Mouse (Mus musculus) stomach, embryonic 15.5 days (tissue): Measurements from ENCODE around the gene Ube4b. TPM values are rescaled to one million over a fixed set of nuclear protein-coding genes. Genes with fewer than 3 reads are reported as not detected.
A peak's percentile ranks its signal among the peaks of the same experiment; 100 is the strongest.

Source experiments
- ATAC-seq: fragments of 200-750 bp; cut with Nextera tagmentation; 2 replicates; pipeline ENCODE4 v1.8.0; 2017; ENCODE audit warnings: low read depth, moderate number of reproducible peaks, moderate TSS enrichment; ENCODE audit not compliant: insufficient read depth, low FRiP score
- H3K27ac ChIP-seq: fragments of 300-500 bp; sonication (generic); 2 replicates; pipeline ENCODE4 v1.5.1; 2015; ENCODE audit warnings: mild to moderate bottlenecking, inconsistent platforms
- H3K27me3 ChIP-seq: fragments of 300-500 bp; sonication (generic); replicated peaks from 2 replicates; pipeline ENCODE4 v1.6.1; 2015; ENCODE audit warnings: inconsistent platforms
- H3K36me3 ChIP-seq: fragments of 300-500 bp; sonication (generic); 2 replicates; pipeline ENCODE4 v1.6.1; 2015; ENCODE audit warnings: inconsistent platforms
- H3K4me1 ChIP-seq: fragments of 300-500 bp; sonication (generic); 2 replicates; pipeline ENCODE4 v1.6.1; 2015; ENCODE audit warnings: inconsistent platforms
- H3K4me2 ChIP-seq: fragments of 300-500 bp; sonication (generic); 2 replicates; pipeline ENCODE4 v1.6.1; 2015; ENCODE audit warnings: mild to moderate bottlenecking, inconsistent platforms
- H3K4me3 ChIP-seq: fragments of 300-500 bp; sonication (generic); replicated peaks from 2 replicates; pipeline ENCODE4 v1.5.1; 2015; ENCODE audit warnings: inconsistent platforms
- H3K9ac ChIP-seq: fragments of 300-500 bp; sonication (generic); 2 replicates; pipeline ENCODE4 v1.6.1; 2015; ENCODE audit warnings: inconsistent platforms
- H3K9me3 ChIP-seq: fragments of 300-500 bp; sonication (generic); 2 replicates; pipeline ENCODE4 v1.6.1; 2016; ENCODE audit warnings: inconsistent platforms
- WGBS: fragments of 180-500 bp; shearing (Covaris S2); methylation state at CpG from one replicate; pipeline ENCODE4 v1.1.7; 2015; 5-methylcytosine and 5-hydroxymethylcytosine counted together
- polyA plus RNA-seq: library from polyadenylated mRNA; unstranded; fragments of >200 nt; fragmentation: Nextera tagmentation; extraction: Ambion mirVana; gene quantifications from 2 replicates; pipeline ENCODE4 v1.2.1, GENCODE M21; 2015

Ube4b gene
- polyA plus RNA-seq, 1 experiment from 2014 or later, result 35.5 TPM

DNA sequence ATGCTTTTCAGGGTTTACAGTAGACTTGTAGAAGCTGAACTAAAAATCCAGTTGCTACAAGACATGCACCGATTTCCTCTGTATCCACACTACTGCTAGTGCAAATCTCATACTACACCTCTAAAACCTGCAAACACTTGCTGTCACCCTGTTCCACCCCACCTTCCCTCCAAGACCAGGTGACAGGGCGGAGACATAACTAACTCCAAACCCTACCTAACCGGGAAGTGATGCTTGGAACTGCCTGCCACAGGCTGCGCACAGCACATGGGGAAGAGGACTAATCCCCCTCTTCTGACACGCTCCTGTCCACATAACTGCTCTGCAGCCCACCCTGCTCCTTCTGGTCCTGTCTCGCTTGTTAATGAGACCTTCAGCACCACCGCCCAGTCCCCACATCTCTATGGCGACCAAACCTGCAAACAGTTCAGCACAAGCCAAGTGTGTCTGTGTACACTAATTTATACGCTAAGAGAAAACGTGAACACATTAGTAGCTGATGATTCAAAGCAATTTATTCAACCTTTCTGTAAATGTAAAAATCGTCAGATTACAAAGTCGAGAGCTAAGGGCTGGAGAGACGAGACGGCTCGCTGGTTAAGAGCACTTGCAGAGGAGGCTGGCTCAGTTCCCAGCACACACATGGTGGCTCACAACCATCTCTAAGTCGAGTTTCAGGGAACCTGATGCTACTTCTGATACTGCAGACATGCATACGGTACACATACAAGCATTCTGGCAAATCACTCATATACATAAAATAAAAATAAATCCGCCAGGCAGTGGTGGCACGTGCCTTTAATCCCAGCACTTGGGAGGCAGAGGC is 21.7 kb downstream of the Ube4b start:
- ATAC-seq, result no peak
- Histone ChIP-seq H3K27me3 (no peaks in the 10 kb centered on the region), H3K4me3 (no peak overlapping the region), H3K9me3 (no peaks in the 10 kb centered on the region), H3K36me3 (no peaks in the 10 kb centered on the region), H3K4me1 (peaks cover 34% of the 10 kb centered on the region), H3K4me2 (no peak overlapping the region), H3K9ac (no peak overlapping the region), H3K27ac (peak overlapping the region; percentile 16; the same call in 1 of the 2 replicates)
- 49% methylated on average over 19 of the region's 19 CpGs for WGBS

DNA sequence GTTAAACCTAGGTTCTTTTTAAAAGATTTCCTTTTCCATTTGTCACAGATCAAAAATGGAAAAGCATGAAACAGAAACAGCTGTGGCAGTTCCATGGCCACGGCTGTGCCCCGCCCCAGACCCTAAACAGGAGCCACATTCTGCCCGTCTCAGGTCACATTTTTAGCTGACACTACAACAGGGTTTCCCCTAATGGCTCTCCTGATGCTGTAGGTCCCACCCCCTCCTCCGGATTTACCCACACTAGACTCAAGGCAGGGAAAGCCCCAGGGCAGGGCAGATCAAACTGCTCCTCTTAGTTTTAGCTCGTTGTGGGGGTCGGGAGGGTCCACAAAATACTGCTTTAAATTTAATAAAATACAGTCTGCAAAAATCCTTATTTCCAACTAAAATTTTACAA is 23.5 kb downstream of the Ube4b start:
- no peak overlapping the region; the same call in 1 of the 2 replicates for H3K27ac ChIP-seq

DNA sequence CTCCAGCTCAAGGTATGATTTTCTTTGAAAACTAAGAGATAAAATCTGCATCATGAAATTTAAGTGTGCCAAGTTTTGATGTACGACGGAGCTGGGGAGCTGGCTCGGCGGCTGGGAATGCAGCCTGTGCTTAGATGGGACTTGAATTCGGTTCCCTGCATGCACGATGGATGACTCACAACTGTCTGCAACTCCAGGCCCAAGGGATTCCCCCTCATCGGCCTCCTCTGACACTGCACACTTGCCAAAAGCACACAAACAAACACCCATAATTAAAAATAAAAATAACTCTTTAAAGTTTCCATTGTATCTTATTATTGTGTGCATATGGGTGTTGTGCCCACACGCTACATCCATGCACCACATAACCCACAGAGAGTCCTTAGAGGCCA is 25.0 kb downstream of the Ube4b start:
- Histone ChIP-seq H3K9me3 (no peaks in the 10 kb centered on the region), H3K4me3 (no peak overlapping the region), H3K4me2 (no peak overlapping the region), H3K27me3 (no peaks in the 10 kb centered on the region), H3K36me3 (peaks cover 7% of the 10 kb centered on the region; the same call in 1 of the 2 replicates), H3K4me1 (peaks cover 38% of the 10 kb centered on the region), H3K9ac (no peak overlapping the region), H3K27ac (0 out of 2 replicates have a peak overlapping the region, but pooled peaks have one; percentile 31)
- no peak for ATAC-seq
- WGBS, result 59% methylated on average over 8 of the region's 8 CpGs

More for the DNA sequence above, 23.5 kb downstream of the Ube4b start:
- Histone ChIP-seq H3K4me3 (no peak overlapping the region), H3K9me3 (no peaks in the 10 kb centered on the region), H3K27me3 (no peaks in the 10 kb centered on the region), H3K9ac (no peak overlapping the region), H3K4me1 (peaks cover 34% of the 10 kb centered on the region), H3K4me2 (no peak overlapping the region), H3K36me3 (peaks cover 6% of the 10 kb centered on the region; the same call in 1 of the 2 replicates)
- ATAC-seq, result no peak
- 38% methylated on average over 6 of the region's 6 CpGs for WGBS

DNA sequence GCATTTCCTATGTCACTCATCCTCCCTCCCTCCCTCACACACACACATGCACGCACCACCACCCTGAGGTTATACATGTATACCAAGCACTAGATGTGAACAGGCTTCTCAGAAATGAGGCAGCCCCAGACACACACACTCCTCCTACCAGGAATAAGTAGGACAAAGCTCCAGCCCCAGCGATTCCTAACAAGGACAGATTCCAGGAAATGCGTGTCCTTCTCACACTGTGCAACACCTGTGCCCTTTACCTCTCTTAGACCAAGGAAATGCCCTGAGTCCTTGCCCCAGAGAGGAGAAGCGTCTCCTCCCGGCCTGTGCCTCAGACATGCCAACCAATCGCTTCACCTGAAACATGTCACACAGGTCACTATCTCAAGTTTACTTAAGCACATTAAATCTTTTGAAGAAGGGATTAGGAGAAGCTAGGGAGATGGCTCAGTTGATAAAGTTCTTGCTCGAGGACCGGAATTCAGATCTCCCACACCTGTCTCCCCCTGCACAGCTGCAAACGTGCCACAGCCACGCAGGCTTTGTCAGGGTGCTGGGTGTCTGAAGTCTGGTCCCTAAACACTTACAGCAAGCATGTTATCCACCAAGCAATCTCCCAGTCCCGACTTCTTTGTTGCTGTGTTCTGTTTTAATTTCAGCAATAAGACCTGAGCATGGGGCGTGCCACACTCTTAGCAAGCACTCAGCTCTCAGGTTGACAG is 25.5 kb downstream of the Ube4b start:
- no peak overlapping the region for H3K9ac ChIP-seq
- no peak for ATAC-seq
- H3K27me3 ChIP-seq, result no peaks in the 10 kb centered on the region
- H3K36me3 ChIP-seq, result peaks cover 7% of the 10 kb centered on the region; the same call in 1 of the 2 replicates
- WGBS, result 59% methylated on average over 12 of the region's 12 CpGs
- H3K9me3 ChIP-seq, result no peaks in the 10 kb centered on the region
- peaks cover 43% of the 10 kb centered on the region for H3K4me1 ChIP-seq
- peak overlapping the region; percentile 31; the same call in 1 of the 2 replicates for H3K27ac ChIP-seq
- H3K4me3 ChIP-seq, result no peak overlapping the region
- H3K4me2 ChIP-seq, result no peak overlapping the region

DNA sequence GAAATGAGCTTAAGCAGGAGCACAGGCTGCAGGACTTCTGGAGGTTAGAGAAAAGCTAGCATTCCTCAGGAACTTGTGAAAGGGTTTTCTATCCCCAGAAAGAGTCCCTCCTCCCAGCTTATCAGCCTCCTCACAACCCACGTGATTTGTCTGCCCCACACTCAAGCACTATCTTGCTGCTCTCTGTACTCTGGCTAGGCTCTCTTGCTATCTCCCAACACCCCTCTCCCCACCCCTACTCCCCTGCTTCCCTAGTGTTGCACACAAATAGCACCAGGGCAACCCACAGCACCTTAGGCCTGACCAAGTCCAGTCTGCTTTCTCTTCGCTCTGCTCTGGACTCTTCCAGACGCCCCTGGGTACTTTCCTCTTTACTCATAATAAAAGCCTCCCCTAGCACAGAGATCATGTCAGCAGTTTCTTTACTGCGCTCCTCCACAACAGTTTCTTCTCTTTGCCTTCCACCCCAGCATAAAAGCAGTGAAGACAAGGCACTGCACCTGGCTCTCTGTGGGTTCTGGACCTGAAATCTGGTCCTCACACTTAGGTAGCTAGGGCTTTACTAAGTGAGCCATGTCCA is 27.1 kb downstream of the Ube4b start:
- Histone ChIP-seq H3K9ac (no peak overlapping the region), H3K36me3 (peaks cover 7% of the 10 kb centered on the region; the same call in 1 of the 2 replicates), H3K27me3 (no peaks in the 10 kb centered on the region), H3K27ac (peak overlapping the region; percentile 49), H3K4me1 (peaks cover 46% of the 10 kb centered on the region), H3K4me3 (no peak overlapping the region), H3K9me3 (no peaks in the 10 kb centered on the region), H3K4me2 (no peak overlapping the region)
- ATAC-seq, result peak; percentile 63
- WGBS, result 47% methylated on average over 4 of the region's 4 CpGs

DNA sequence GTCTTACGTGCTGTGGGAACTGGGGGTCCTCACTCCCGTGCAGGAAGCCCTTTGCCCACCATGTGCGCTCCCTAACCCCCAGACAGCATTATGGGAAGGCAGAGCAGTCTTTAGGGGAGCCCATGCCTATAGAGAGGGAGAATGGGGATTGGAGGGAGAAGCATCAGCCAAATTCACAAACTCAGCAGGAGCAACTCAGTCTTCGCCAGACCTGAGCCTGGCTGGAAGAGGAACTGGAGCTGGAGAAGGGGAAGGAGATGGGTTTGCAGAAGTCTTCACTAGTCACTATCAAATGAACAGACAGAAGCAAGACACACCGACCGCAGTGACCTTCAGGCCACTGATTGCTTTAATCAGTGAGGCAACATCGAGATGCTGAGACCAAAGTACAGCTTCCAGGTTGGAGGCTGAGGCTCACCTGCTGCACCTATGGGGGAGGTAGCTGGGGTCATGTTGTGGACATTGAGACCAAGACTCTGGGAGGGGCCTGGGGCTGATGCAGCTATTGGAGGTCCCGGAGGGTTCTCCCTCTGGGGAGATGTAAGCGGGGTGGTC is 28.3 kb downstream of the Ube4b start:
- WGBS, result 82% methylated on average over 9 of the region's 9 CpGs
- Histone ChIP-seq H3K9me3 (no peaks in the 10 kb centered on the region), H3K27ac (no peak overlapping the region; the same call in 1 of the 2 replicates), H3K9ac (no peak overlapping the region), H3K27me3 (no peaks in the 10 kb centered on the region), H3K4me3 (no peak overlapping the region), H3K4me1 (peaks cover 50% of the 10 kb centered on the region), H3K36me3 (peaks cover 7% of the 10 kb centered on the region; the same call in 1 of the 2 replicates), H3K4me2 (no peak overlapping the region)
- ATAC-seq, result no peak

DNA sequence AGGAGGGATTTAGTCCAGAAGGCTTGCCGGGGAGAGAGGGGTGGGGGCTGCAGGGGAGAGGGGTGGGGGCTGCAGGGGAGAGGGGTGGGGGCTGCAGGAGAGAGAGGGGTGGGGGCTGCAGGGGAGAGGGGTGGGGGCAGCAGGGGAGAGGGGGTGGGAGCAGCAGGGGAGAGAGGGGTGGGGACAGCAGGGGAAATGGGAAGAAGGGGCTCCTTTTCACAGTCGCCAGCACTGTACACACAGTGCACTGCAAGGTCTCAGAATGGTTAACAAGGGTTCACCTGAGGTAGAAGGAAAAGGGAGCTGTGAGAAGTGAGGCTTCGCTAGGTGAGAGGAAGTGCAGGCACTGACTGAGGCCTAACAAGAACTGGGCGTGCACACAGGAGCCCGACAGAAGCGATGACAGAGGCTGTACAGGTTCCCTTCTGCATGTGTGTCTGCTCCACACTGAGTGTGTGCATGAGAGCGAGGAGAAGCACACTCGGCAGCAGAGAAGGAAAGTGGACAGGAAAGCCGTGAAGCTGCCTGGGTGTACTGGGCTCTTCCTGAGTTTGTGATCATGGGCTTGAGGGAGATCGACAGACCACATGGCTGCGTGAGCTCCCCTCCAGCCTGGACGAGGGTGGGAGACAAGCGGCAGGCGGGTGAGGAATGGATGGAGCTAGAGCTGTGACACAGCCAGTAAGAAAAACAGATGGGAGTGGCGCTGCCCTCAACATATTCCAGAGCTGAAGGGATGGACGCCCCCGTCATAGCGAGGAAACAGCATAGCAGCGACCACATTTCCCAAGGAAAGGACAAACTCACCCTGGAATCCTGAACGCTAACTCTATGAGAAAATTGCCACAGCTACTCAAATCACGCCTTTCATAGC is 29.9 kb downstream of the Ube4b start:
- no peak overlapping the region for H3K4me3 ChIP-seq
- H3K36me3 ChIP-seq, result peaks cover 7% of the 10 kb centered on the region; the same call in 1 of the 2 replicates
- peak overlapping the region; percentile 74 for H3K27ac ChIP-seq
- no peak overlapping the region for H3K9ac ChIP-seq
- H3K27me3 ChIP-seq, result no peaks in the 10 kb centered on the region
- 40% methylated on average over 21 of the region's 21 CpGs for WGBS
- ATAC-seq, result peak; percentile 44; the same call in 1 of the 2 replicates
- H3K4me1 ChIP-seq, result peaks cover 52% of the 10 kb centered on the region
- no peaks in the 10 kb centered on the region for H3K9me3 ChIP-seq
- no peak overlapping the region for H3K4me2 ChIP-seq

DNA sequence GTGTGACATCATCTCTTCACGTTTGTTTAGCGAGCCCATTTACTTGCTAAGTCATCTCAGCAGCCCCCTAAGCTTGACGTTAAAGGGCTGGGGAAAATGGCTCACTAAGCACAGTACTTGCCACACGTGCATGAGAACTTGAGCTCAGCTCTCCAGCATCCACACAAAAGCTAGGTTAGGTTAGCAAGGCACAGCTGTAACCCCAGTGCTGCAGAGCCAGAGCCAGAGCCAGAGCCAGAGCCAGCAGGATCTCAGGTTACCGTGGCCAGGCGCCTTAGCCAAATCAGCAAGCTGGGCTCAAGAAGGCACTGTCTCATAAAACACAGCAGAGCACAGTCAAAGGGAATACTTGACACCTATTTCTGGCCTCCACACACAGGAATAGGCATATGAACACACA is 31.0 kb downstream of the Ube4b start:
- no peak overlapping the region for H3K9ac ChIP-seq
- no peak overlapping the region for H3K4me3 ChIP-seq
- H3K27me3 ChIP-seq, result no peaks in the 10 kb centered on the region
- H3K4me1 ChIP-seq, result peaks cover 42% of the 10 kb centered on the region
- peak overlapping the region; percentile 74 for H3K27ac ChIP-seq
- peaks cover 7% of the 10 kb centered on the region; the same call in 1 of the 2 replicates for H3K36me3 ChIP-seq
- H3K9me3 ChIP-seq, result no peaks in the 10 kb centered on the region
- H3K4me2 ChIP-seq, result no peak overlapping the region
- no peak for ATAC-seq
- 52% methylated on average over 6 of the region's 6 CpGs for WGBS

DNA sequence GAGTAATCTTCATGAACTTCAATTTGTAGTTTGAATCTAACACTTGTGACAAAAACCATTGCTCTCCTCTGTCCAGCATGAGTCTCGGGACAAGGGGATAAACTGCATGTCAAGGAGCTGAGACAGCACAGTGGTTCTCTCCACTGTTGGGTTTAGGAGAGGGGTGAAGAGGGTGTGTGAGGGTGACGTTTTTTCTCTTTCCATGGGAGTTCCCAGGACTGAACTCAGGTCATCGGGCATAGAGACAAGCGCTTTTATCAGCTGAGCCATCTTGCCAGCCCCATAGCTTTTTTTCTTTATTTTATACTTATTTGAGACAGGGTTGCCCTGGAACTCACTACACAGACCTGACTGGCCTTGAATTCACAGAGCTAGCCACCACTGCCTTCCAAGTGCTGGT is 32.3 kb downstream of the Ube4b start:
- Histone ChIP-seq H3K4me1 (peaks cover 42% of the 10 kb centered on the region), H3K36me3 (peaks cover 12% of the 10 kb centered on the region; the same call in 1 of the 2 replicates), H3K9me3 (no peaks in the 10 kb centered on the region), H3K9ac (no peak overlapping the region), H3K4me2 (no peak overlapping the region), H3K27ac (no peak overlapping the region), H3K4me3 (no peak overlapping the region), H3K27me3 (no peaks in the 10 kb centered on the region)
- ATAC-seq, result no peak
- 64% methylated on average over 4 of the region's 4 CpGs for WGBS

DNA sequence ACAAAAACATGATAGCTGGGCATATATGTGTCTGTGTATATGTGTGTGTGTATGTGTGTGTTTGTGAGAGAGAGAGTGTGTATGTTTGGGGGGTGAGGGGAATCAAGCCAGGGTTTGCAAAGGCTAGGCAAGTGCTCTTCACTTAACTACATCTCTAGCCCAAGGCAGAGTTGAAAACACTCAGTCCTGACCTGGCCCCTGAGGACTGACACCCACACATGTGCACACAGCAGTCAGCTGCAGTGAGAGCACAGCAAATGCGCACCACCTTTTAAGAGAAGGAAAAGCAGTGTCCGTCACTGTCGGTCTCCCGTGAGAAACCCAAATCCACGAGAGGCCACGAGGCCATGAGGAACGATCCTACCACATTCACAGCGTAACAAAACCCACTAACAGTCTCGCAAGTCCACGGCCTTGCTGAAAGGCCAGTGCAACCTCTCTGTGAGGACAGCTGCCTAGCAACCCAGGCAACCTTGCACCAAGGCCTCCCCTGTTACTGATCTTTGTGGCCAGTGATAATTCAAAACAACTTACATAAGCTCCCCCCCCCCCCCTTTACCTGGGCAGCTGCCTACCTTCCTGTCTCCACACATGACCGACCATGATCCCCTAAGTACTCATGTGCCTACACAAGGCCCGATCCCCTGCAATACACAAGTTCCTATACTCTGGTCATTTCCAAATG is 33.1 kb downstream of the Ube4b start:
- Histone ChIP-seq H3K9ac (no peak overlapping the region), H3K9me3 (no peaks in the 10 kb centered on the region), H3K4me1 (peaks cover 39% of the 10 kb centered on the region), H3K4me3 (no peak overlapping the region), H3K4me2 (no peak overlapping the region), H3K27ac (peak overlapping the region; percentile 78; the same call in 1 of the 2 replicates), H3K36me3 (peaks cover 9% of the 10 kb centered on the region; the same call in 1 of the 2 replicates), H3K27me3 (no peaks in the 10 kb centered on the region)
- ATAC-seq, result no peak
- 78% methylated on average over 12 of the region's 12 CpGs for WGBS
